Mouse (Mus musculus) cerebellum, adult 2 months (tissue): ENCODE measurements at regions not wholly inside any gene's neighbourhood (a gene's known extent, or its start where the extent isn't known, plus 50 kb on each side); places are given as distances from the start of the nearest gene placed in this dataset.

Experiments
- DNase-seq, 2 experiments: peaks; one replicate each; pipeline ENCODE4 v3.0.0; 2021
- H3K27ac ChIP-seq: fragments of 200-500 bp; 2 replicates; pipeline ENCODE4 v1.5.1; 2012; ENCODE audit warnings: low read length, control low read depth, inconsistent platforms; ENCODE audit not compliant: insufficient read depth
- H3K27me3 ChIP-seq: fragments of 200-500 bp; 2 replicates; pipeline ENCODE4 v1.6.1; 2012; ENCODE audit warnings: inconsistent platforms, mild to moderate bottlenecking, low read length, moderate library complexity; ENCODE audit not compliant: control insufficient read depth, insufficient read depth
- H3K4me1 ChIP-seq: fragments of 200-500 bp; 2 replicates; pipeline ENCODE4 v1.6.1; 2011; ENCODE audit warnings: low read length; ENCODE audit not compliant: control insufficient read depth, insufficient read depth
- H3K4me3 ChIP-seq: fragments of 200-500 bp; replicated peaks from 2 replicates; pipeline ENCODE3; 2011; ENCODE audit warnings: mild to moderate bottlenecking, low read depth, low read length, control low read depth; ENCODE audit not compliant: insufficient read depth
- CTCF ChIP-seq: fragments of 200-500 bp; IDR thresholded peaks from 2 replicates; pipeline ENCODE4 v1.5.1; 2011; ENCODE audit warnings: low read depth, mild to moderate bottlenecking, control low read depth, low read length, moderate library complexity, borderline replicate concordance; ENCODE audit not compliant: insufficient read depth
- POLR2A ChIP-seq: fragments of 200-500 bp; IDR thresholded peaks from 2 replicates; pipeline ENCODE4 v1.6.1; 2011; ENCODE audit warnings: low read length, control low read depth, borderline replicate concordance; ENCODE audit not compliant: insufficient read depth
- WGBS: fragments of 180-500 bp; shearing (Covaris S2); methylation state at CpG from one replicate; pipeline ENCODE4 v1.1.7; 2018; 5-methylcytosine and 5-hydroxymethylcytosine counted together

DNA sequence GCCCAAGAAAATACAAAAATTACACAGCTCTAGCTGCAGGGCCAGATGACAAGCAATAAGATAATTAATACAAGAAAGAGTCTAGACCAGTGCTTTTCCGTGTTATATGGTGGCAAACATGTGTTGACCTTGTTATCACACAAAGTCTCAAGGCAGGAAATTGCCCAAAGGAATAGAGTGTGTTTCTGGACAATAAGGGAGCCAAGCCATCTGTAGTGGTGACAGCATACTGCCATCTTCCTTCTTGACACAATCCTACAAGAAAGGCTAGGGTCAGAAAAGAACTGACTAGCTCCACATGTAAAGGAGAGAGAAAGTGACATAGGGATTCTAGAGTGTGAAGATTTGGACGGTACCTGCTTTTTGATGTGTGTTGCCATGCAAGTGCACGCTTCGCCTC is 289.0 kb downstream of the Ice1 start:
- whole genome bisulfite sequencing = 93% methylated on average over 4 of the region's 4 CpGs
- Histone ChIP-seq H3K27ac (no peak overlapping the region), H3K27me3 (no peaks in the 10 kb centered on the region), H3K4me3 (no peak overlapping the region), H3K4me1 (no peaks in the 10 kb centered on the region)
- no peak for DNase-seq
- TF ChIP-seq CTCF = no peak

DNA sequence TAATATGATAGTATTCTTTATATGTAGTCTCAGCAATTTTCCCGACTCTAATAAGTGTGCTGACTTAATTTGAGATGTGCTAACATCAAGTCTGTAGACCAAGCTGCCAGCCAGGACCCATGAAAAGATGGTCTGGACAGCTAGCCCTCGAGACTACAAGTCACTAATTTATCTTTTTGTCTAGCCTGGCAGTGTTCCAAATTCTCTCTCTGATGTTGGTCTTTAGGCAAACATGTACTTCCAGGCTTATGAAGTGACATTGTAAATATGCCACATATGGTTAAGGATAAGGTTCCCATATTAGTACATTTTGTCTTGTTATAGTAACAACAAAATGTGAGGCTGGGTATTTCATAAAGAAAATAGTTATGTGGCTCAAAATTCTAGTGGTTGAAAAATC is 288.5 kb downstream of the Ice1 start:
- no peak for DNase-seq
- WGBS = 22% methylated on average over 2 of the region's 2 CpGs
- Histone ChIP-seq H3K4me1 (no peaks in the 10 kb centered on the region), H3K27me3 (no peaks in the 10 kb centered on the region), H3K27ac (no peak overlapping the region), H3K4me3 (no peak overlapping the region)
- TF ChIP-seq CTCF = no peak
- no peak for TF ChIP-seq POLR2A

DNA sequence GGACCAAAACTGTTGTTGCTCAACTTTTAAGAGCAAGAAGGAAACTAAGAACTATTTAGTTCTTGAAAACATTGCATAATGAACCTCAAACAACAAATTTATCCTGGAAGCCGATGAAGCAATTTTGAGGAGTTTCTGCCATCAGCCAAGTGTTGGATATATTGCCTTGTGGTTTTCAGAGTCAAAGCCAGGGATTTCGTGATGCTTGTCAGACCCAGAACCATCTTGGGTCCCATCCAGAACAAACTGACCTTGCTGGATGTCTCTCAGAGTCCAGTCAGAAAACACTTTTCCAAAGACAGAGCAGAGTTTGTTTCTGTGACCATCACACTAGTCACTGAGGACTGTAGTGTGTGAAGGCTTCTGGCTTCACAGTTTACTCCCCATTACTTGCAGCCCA is 267.8 kb downstream of the Ice1 start:
- H3K4me1 ChIP-seq = no peaks in the 10 kb centered on the region
- 57% methylated on average over 2 of the region's 2 CpGs for WGBS
- no peak for TF ChIP-seq CTCF
- no peak overlapping the region for H3K27ac ChIP-seq
- DNase-seq = no peak
- no peaks in the 10 kb centered on the region for H3K27me3 ChIP-seq
- H3K4me3 ChIP-seq = no peak overlapping the region

DNA sequence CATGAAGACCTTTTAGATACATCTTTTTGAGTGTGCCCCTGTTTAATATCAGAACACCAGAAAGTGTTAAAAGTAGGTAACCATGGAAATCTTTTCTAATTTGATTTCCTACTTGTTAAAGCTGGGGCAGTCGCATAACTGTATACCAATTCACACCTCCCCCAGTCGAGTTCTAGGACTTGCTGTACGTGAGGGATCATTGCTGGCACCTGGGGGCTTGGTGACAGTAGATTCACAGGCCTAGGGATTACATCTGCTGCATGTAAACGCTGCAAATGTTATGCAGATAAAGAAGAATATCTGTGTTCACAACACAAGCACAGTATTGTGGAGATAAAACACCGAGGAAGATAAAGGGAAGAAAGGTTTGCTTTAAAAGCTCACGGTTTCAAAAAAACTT is 256.7 kb downstream of the Ice1 start:
- Histone ChIP-seq H3K27me3 (no peaks in the 10 kb centered on the region), H3K27ac (no peak overlapping the region), H3K4me1 (no peaks in the 10 kb centered on the region), H3K4me3 (no peak overlapping the region)
- no peak for TF ChIP-seq POLR2A
- DNase-seq = no peak
- WGBS = 68% methylated on average over 6 of the region's 6 CpGs

DNA sequence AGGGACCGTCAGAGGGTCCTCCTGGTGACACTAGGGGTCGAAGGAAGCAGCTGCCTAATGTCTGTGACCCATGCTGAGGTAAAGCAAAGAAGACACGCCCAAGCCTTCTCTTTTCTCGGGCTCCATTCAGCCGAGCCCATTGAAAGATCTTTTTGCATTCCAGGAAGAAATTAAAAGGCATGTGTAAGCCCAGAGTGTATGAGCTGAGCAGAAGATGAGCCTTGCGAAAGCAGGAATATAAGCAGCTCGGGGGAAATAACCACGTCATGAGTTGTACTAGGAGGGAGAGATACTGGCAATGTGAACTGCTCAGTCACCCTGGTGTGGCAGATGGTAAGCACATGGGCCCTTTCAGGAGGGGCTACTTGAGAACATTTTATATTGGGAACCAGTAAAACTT is 252.1 kb downstream of the Ice1 start:
- no peak for DNase-seq
- no peaks in the 10 kb centered on the region for H3K27me3 ChIP-seq
- H3K27ac ChIP-seq = no peak overlapping the region
- whole genome bisulfite sequencing = 27% methylated on average over 8 of the region's 8 CpGs
- H3K4me3 ChIP-seq = no peak overlapping the region
- H3K4me1 ChIP-seq = no peaks in the 10 kb centered on the region
- TF ChIP-seq CTCF (no peak), POLR2A (no peak)

DNA sequence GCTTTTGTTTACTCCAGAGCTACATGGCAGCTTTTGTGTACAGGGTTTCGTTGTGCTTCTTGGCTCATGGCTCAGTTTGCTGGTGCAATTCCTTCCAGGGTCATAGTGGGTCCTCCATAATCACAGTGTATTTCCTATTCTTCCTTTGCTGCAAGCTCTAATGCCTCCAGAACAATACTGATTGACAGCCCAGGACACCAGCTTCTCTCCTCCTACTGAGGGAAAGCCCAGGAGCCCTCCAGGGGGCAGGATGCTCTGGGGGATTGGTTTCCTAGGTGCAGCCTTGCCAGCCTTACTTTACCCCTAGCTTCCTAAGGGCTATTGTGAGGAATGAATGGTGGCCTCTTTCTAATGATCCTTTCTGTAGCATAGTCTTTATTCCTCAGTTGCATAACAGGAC is 224.6 kb downstream of the Ice1 start:
- WGBS = 34% methylated on average over 1 of the region's 1 CpGs
- H3K4me3 ChIP-seq = no peak overlapping the region
- no peak for DNase-seq
- no peaks in the 10 kb centered on the region for H3K27me3 ChIP-seq
- H3K27ac ChIP-seq = no peak overlapping the region
- H3K4me1 ChIP-seq = no peaks in the 10 kb centered on the region
- no peak for TF ChIP-seq POLR2A
- TF ChIP-seq CTCF = no peak

DNA sequence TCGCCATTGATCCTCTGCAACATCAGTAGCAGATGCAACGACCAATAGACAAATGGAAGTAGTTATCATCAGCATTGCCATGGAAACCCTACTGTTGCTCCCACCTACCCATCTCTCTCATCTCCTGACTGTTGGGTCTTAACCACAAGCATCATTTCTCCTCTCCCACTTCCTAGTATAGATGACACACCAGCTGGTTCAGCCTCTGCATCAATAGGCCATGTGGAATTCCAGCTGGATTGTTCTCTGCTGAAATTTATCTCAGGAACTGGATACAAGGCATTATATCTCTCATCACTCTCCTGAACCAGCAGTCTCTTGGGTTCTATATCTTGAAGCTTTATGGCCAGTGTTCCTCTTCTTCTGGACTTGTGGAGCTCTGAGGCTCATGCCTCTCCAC is 219.3 kb downstream of the Ice1 start:
- H3K4me3 ChIP-seq = no peak overlapping the region
- no peak for DNase-seq
- H3K4me1 ChIP-seq = no peaks in the 10 kb centered on the region
- no peaks in the 10 kb centered on the region for H3K27me3 ChIP-seq
- no peak overlapping the region for H3K27ac ChIP-seq
- WGBS = 86% methylated on average over 2 of the region's 2 CpGs
- no peak for TF ChIP-seq POLR2A
- TF ChIP-seq CTCF = no peak

DNA sequence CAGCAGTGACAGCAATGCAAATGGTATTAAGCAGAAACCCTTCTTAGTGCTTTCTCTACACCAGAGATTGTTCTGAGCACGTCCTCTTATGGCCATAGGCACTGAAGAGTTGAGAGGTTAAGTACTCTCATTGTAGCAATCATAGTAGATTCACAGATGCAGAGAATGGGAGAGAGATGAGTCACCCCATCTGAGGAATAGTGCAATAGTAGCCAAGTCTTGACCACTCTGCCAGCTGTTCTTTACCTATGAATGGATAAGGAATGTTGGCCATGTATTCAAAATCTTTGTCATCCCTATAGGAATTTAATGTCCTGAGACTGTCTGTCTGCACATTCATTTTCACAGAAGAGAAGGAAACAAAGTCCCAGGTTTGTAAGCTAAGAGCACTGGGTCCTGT is 198.0 kb downstream of the Ice1 start:
- no peak for DNase-seq
- TF ChIP-seq CTCF = no peak
- no peak for TF ChIP-seq POLR2A
- Histone ChIP-seq H3K4me1 (no peaks in the 10 kb centered on the region), H3K27me3 (no peaks in the 10 kb centered on the region), H3K27ac (no peak overlapping the region), H3K4me3 (no peak overlapping the region)
- WGBS = 71% methylated on average over 1 of the region's 1 CpGs

DNA sequence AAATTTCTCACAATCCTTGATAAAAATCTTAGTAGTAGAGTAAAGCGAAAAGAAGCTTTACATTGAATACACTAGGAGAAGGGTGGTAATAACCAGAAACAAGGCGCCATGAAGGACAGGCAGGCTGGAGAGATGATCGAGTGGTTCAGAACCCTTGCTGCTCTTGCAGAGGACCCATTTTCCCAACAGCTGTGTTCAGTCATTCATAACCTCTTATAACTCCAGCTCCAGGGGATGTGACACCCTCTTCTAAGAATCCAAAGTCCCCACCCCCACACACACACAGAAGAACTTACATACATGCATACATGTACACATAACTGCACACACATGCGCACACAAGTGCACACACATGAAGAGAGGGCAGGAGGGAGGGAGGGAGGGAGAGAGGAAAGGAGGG is 190.5 kb downstream of the Ice1 start:
- Histone ChIP-seq H3K27me3 (no peaks in the 10 kb centered on the region), H3K4me1 (no peaks in the 10 kb centered on the region), H3K27ac (no peak overlapping the region), H3K4me3 (no peak overlapping the region)
- no peak for DNase-seq
- no peak for TF ChIP-seq CTCF
- no peak for TF ChIP-seq POLR2A
- WGBS = 93% methylated on average over 4 of the region's 4 CpGs
